Mouse (Mus musculus) liver, adult 2 months (tissue): ENCODE results near the gene Nbea. TPM values are rescaled to one million over a fixed set of nuclear protein-coding genes. Genes with fewer than 3 reads are reported as not detected.

Source experiments
- DNase-seq: peaks from one replicate; pipeline ENCODE4 v3.0.0-alpha.2; 2011; ENCODE audit warnings: low read depth, low spot score; ENCODE audit errors: extremely low read depth
- H3K27ac ChIP-seq: fragments of 200-500 bp; replicated peaks from 2 replicates; pipeline ENCODE4 v1.5.1; 2012; ENCODE audit warnings: low read depth, mild to moderate bottlenecking, control low read depth, inconsistent platforms, low read length; ENCODE audit not compliant: insufficient read depth
- H3K27me3 ChIP-seq: fragments of 200-500 bp; 2 replicates; pipeline ENCODE4 v1.6.1; 2012; ENCODE audit warnings: mild to moderate bottlenecking, moderate library complexity, low read length, inconsistent platforms; ENCODE audit not compliant: control insufficient read depth, insufficient read depth
- H3K36me3 ChIP-seq: fragments of 200-500 bp; 2 replicates; pipeline ENCODE4 v1.6.1; 2012; ENCODE audit warnings: low read length, inconsistent platforms; ENCODE audit not compliant: control insufficient read depth, insufficient read depth
- H3K4me1 ChIP-seq: fragments of 200-500 bp; 2 replicates; pipeline ENCODE4 v1.6.1; 2011; ENCODE audit warnings: low read length; ENCODE audit not compliant: control insufficient read depth, insufficient read depth
- H3K4me3 ChIP-seq: fragments of 200-500 bp; 2 replicates; pipeline ENCODE4 v1.5.1; 2011; ENCODE audit warnings: low read depth, mild to moderate bottlenecking, control low read depth, low read length, moderate library complexity; ENCODE audit not compliant: insufficient read depth
- H3K79me2 ChIP-seq: fragments of 200-500 bp; 2 replicates; pipeline ENCODE4 v1.6.1; 2012; ENCODE audit warnings: inconsistent platforms, mild to moderate bottlenecking, low read length, moderate library complexity; ENCODE audit not compliant: control insufficient read depth, insufficient read depth
- H3K9ac ChIP-seq: fragments of 200-500 bp; 2 replicates; pipeline ENCODE4 v1.6.1; 2012; ENCODE audit warnings: low read depth, mild to moderate bottlenecking, control low read depth, inconsistent platforms, low read length
- CTCF ChIP-seq: fragments of 200-500 bp; IDR thresholded peaks from 2 replicates; pipeline ENCODE4 v1.5.1; 2011; ENCODE audit warnings: low read depth, low read length, control low read depth
- POLR2A ChIP-seq: fragments of 200-500 bp; IDR thresholded peaks from 2 replicates; pipeline ENCODE4 v1.6.1; 2011; ENCODE audit warnings: low read length, control low read depth; ENCODE audit not compliant: insufficient read depth; ENCODE audit errors: extremely low read depth
- WGBS: fragments of 180-500 bp; shearing (Covaris S2); methylation state at CpG from one replicate; pipeline ENCODE4 v1.1.7; 2018; 5-methylcytosine and 5-hydroxymethylcytosine counted together
- polyA plus RNA-seq: library from polyadenylated mRNA; depleted of rRNA; stranded (reverse); fragments of >200 nt; gene quantifications from 2 replicates; pipeline ENCODE4 v1.2.3, GENCODE M21; 2012
- total RNA-seq: library from RNA; depleted of rRNA; stranded (reverse); fragments of >200 nt; gene quantifications from 2 replicates; pipeline ENCODE4 v1.2.3, GENCODE M21; 2014

Nbea gene
- total and polyA plus RNA-seq, 2 experiments = 0.38 to 1.9 TPM

- no peaks in the 10 kb centered on the region for H3K79me2 ChIP-seq
- no peak for DNase-seq
- H3K27ac ChIP-seq = no peak overlapping the region
- no peaks in the 10 kb centered on the region for H3K36me3 ChIP-seq
- no peaks in the 10 kb centered on the region for H3K27me3 ChIP-seq
- no peak overlapping the region for H3K4me3 ChIP-seq
- no peak overlapping the region for H3K9ac ChIP-seq
- TF ChIP-seq POLR2A (no peak), CTCF (no peak)
- WGBS = 95% methylated on average over 2 of the region's 2 CpGs
- H3K4me1 ChIP-seq = no peaks in the 10 kb centered on the region
Measured at GRCm38 (mm10) chr3:55768654-55769053, 414.8 kb downstream of the Nbea start.

- Histone ChIP-seq H3K27me3 (no peaks in the 10 kb centered on the region), H3K9ac (no peak overlapping the region), H3K36me3 (no peaks in the 10 kb centered on the region), H3K4me1 (no peaks in the 10 kb centered on the region), H3K4me3 (no peak overlapping the region), H3K79me2 (no peaks in the 10 kb centered on the region), H3K27ac (no peak overlapping the region)
- TF ChIP-seq CTCF (no peak), POLR2A (no peak)
- WGBS = 71% methylated on average over 8 of the region's 8 CpGs
- DNase-seq = no peak
Measured at GRCm38 (mm10) chr3:55763591-55763990, 419.9 kb downstream of the Nbea start.

- Histone ChIP-seq H3K27ac (no peak overlapping the region), H3K4me3 (no peak overlapping the region), H3K79me2 (no peaks in the 10 kb centered on the region), H3K36me3 (no peaks in the 10 kb centered on the region), H3K9ac (no peak overlapping the region), H3K4me1 (no peaks in the 10 kb centered on the region), H3K27me3 (no peaks in the 10 kb centered on the region; the same call in 1 of the 2 replicates)
- TF ChIP-seq CTCF (no peak), POLR2A (no peak)
- no peak for DNase-seq
- 73% methylated on average over 8 of the region's 8 CpGs for WGBS
Measured at GRCm38 (mm10) chr3:55758297-55758696, 425.2 kb downstream of the Nbea start.

GRCm38 (mm10) chr3:55756602-55757190 is 426.8 kb downstream of the Nbea start:
- no peak overlapping the region for H3K9ac ChIP-seq
- TF ChIP-seq CTCF = no peak
- TF ChIP-seq POLR2A = no peak
- 93% methylated on average over 11 of the region's 11 CpGs for WGBS
- no peaks in the 10 kb centered on the region for H3K4me1 ChIP-seq
- H3K27me3 ChIP-seq = no peaks in the 10 kb centered on the region; the same call in 1 of the 2 replicates
- H3K79me2 ChIP-seq = no peaks in the 10 kb centered on the region
- no peak overlapping the region for H3K27ac ChIP-seq
- no peak overlapping the region for H3K4me3 ChIP-seq
- H3K36me3 ChIP-seq = no peaks in the 10 kb centered on the region
- no peak for DNase-seq

GRCm38 (mm10) chr3:55755805-55756601 is 427.5 kb downstream of the Nbea start:
- H3K9ac ChIP-seq = no peak overlapping the region

More at GRCm38 (mm10) chr3:55755805-55756601, 427.5 kb downstream of the Nbea start:
- Histone ChIP-seq H3K27me3 (no peaks in the 10 kb centered on the region; the same call in 1 of the 2 replicates), H3K79me2 (no peaks in the 10 kb centered on the region), H3K36me3 (no peaks in the 10 kb centered on the region), H3K4me1 (no peaks in the 10 kb centered on the region), H3K27ac (no peak overlapping the region), H3K4me3 (no peak overlapping the region)
- no peak for DNase-seq
- TF ChIP-seq POLR2A (no peak), CTCF (no peak)
- WGBS = 88% methylated on average over 11 of the region's 11 CpGs
